Mouse (Mus musculus) spleen, adult 2 months (tissue): ENCODE results near the gene Rad9a.

Experiments
- CTCF ChIP-seq: fragments of 200-500 bp; IDR thresholded peaks from 2 replicates; pipeline ENCODE4 v1.5.1; 2011; ENCODE audit warnings: mild to moderate bottlenecking, inconsistent platforms; ENCODE audit not compliant: insufficient read depth, insufficient read length, insufficient replicate concordance; ENCODE audit errors: extremely low read depth
- POLR2A ChIP-seq: fragments of 200-500 bp; IDR thresholded peaks from 2 replicates; pipeline ENCODE4 v1.6.1; 2011; ENCODE audit warnings: low read depth, low read length, inconsistent platforms

DNA sequence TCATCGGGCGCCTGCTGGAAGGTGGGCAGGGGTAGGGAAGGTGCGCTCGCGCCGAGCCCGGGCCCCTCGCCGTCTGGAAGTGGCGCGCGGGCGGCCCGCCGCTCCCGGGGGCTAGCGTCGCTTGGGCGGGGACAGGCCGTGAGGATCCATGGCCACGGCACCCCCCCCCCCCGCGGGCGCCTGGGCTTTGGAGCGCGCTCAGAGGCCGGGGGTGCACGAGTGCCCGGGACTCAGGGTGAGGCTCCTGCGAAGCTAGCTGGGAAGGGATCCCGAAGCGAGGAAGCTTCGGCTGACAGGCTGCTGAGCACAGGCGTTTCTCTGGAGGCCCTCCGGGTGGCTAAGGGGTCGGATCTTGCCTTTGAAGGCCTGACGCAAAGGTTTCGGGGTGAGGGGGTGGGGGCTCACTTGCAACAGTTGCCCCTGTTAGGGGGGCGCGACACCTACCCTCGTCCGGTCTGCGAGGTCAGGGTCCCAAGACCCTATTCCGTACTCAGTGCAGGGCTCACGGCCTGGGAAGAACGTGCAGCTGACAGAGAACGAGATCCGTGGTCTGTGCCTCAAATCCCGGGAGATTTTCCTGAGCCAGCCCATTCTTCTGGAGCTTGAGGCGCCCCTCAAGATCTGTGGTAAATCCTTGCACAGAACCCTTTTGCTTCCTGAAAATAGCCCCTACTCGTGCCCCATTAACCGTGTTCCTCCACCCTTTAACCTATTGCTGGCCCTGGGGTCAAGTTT lies 9.0 kb downstream of the Rad9a start:
- TF ChIP-seq CTCF (no peak), POLR2A (no peak)
